Mouse (Mus musculus): ENCODE measurements around the gene Ric1.

GRCm38 (mm10) chr19:29523701-29524100 is 1.6 kb downstream of the Ric1 start:
- TF ChIP-seq POLR2A (IDR thresholded peaks at IDR 0.05; ENCODE audit: insufficient read depth, low read depth, low read length): no peak
- no peak for TF ChIP-seq CTCF (IDR thresholded peaks at IDR 0.05)
- no peak for TF ChIP-seq EP300 (IDR thresholded peaks at IDR 0.05; ENCODE audit: insufficient read depth, low read depth, low read length)

All from heart, adult 2 months (tissue).